ENCODE assay signal across 8 mouse cellular contexts in the genomic region with DNA sequence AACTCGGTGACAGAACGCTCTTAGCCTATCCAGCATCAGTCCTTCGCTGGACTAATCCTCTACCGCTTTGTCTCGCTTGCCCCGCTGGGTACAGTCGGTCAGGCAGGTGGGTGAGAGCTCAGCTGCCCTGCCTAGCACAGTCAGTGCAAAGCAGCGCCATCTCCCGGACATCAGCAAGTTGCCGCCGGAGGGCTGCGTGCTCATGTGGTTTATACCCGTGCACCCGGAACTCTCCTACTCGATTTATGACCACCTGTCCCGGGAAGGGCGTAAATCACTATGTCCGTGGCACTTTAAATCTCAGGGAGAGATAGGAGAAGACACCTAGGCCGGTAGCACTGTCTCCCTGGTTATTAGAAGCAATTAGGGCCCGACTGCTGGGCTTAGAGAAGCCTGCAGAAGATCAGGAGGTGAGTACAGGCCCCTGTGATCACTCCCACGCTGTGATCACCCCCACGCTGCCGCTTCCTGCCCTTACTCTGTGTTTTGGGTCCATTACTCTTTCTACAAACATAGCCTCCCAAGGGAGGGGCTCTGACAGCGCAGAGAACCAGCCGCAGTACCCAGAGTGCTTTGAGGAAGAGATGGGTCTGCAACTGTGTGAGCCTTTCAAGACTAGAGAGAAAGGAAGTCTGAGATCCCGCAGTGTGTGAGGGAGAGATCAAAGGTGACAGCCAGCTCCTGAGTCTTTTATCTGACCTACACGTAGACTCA. TPM values are rescaled to one million over a fixed set of nuclear protein-coding genes. Genes with fewer than 3 reads are reported as not detected.
DNase-seq lines count a peak whose midpoint lies in the region; ATAC-seq lines count a peak whose summit lies in the region.

No protein-coding gene starts in this region.

- peak; percentile 49 for DNase-seq in right cerebral cortex, postnatal 14 days
- no peak for DNase-seq in right cerebral cortex, postnatal 36 days (ENCODE audit: low spot score in 2 of 2)
- peak; percentile 77 for DNase-seq in embryo, embryonic 11 days
- peak; percentile 30 to 63 for DNase-seq in heart, postnatal 14 days
- peak; percentile 79 to 86 for DNase-seq in kidney, postnatal 4 days
- DNase-seq in mesoderm, embryonic 11.5 days (ENCODE audit: low read depth, low spot score), result peak; percentile 75
- peak; percentile 83 for DNase-seq in splenic B cell, adult 2 months (ENCODE audit: low read depth, low spot score)

- no peak for ATAC-seq in erythroid progenitor cell, adult 5-6 weeks (replicated peaks; ENCODE audit: low FRiP score, poor library complexity, severe bottlenecking)

- intact Hi-C loops in heart, postnatal 14 days (cut with DNase I), result loop anchor here (5.0 kb wide), 1 partner anchor 531 kb away; no protein-coding TSS in a partner anchor

- H3K36me3 ChIP-seq in splenic B cell, adult 2 months (ENCODE audit: control insufficient read depth, insufficient read depth, low read length, poor library complexity, severe bottlenecking), result no peaks in the 10 kb centered on the region

- no peaks in the 10 kb centered on the region for H3K27me3 ChIP-seq in splenic B cell, adult 2 months (ENCODE audit: control insufficient read depth, insufficient read depth, low read length, poor library complexity, severe bottlenecking)

RNA-seq across cellular contexts. Expression of gene Marc1, which starts 17.8 kb away (rescaled TPM):
- total RNA-seq in heart, postnatal 14 days (2021), result not detected
- 1.3 TPM in 1 of 2 replicates, not detected in the other for total RNA-seq in erythroid progenitor cell, adult 5-6 weeks (2015; ENCODE audit: low replicate concordance)
- total RNA-seq in erythroid progenitor cell, adult 5-6 weeks (2017; ENCODE audit: low replicate concordance), result 0.64 TPM in 1 of 2 replicates, not detected in the other

RNA-seq across cellular contexts. Expression of gene Marc2, which starts 52.9 kb away (rescaled TPM):
- total RNA-seq in heart, postnatal 14 days (2021), result 100 to 1,000 TPM; 121 to 126 TPM
- total RNA-seq in erythroid progenitor cell, adult 5-6 weeks (2015; ENCODE audit: low replicate concordance), result 59.5 and 93.9 TPM in 2 replicates
- total RNA-seq in erythroid progenitor cell, adult 5-6 weeks (2017; ENCODE audit: low replicate concordance), result 10.8 and 24.5 TPM in 2 replicates

Comparison
In these comparisons a context has a peak if more than half of its experiments do, and no peak if none do; other contexts are left out.
1. DNase-seq: peak in right cerebral cortex, postnatal 14 days (single experiment), embryo, embryonic 11 days (single experiment), heart, postnatal 14 days (2 of 2), kidney, postnatal 4 days (2 of 2), mesoderm, embryonic 11.5 days (single experiment) and splenic B cell, adult 2 months (single experiment); none in right cerebral cortex, postnatal 36 days (0 of 2).